Mouse (Mus musculus) left cerebral cortex, postnatal 10 days (tissue): ENCODE data around the gene Mrps22. TPM values are rescaled to one million over a fixed set of nuclear protein-coding genes. Genes with fewer than 3 reads are reported as not detected.

Source experiments
- DNase-seq, 2 experiments: peaks; one replicate each; pipeline ENCODE4 v3.0.0; 2021 to 2022; ENCODE audit warnings: low spot score in 2 of 2, mixed read lengths in 1 of 2; ENCODE audit errors: extremely low spot score in 1 of 2
- intact Hi-C: fragments of 180-260 bp; cut with DNase I; formaldehyde crosslinking; loops from one replicate; pipeline ENCODE4 v1.15.1; 2025
- total RNA-seq, 2 experiments: library from RNA; stranded (reverse); gene quantifications; 2 replicates each; pipeline ENCODE4 v1.2.3; 2021

Mrps22 gene
- 10 to 100 TPM; 29.0 to 29.5 TPM for total RNA-seq

GRCm38 (mm10) chr9:98601156-98601836 lies at the start of gene Mrps22:
TSS of gene Mrps22 (minus strand) at chr9:98601660.
- intact Hi-C loops, result no loop called here
- peak; percentile 81 to 83 for DNase-seq

- no peak for DNase-seq
- intact Hi-C loops, result no loop called here
These were observed 49.1 kb upstream of the Mrps22 start for GRCm38 (mm10) chr9:98650547-98650946.

GRCm38 (mm10) chr9:98647418-98647817 lies 46.0 kb upstream of the Mrps22 start:
- DNase-seq, result no peak
- intact Hi-C loops, result loop anchor here (2.0 to 10.0 kb wide), 2 partner anchors 159 to 307 kb away; partner anchors contain the start of gene Foxl2

DNA sequence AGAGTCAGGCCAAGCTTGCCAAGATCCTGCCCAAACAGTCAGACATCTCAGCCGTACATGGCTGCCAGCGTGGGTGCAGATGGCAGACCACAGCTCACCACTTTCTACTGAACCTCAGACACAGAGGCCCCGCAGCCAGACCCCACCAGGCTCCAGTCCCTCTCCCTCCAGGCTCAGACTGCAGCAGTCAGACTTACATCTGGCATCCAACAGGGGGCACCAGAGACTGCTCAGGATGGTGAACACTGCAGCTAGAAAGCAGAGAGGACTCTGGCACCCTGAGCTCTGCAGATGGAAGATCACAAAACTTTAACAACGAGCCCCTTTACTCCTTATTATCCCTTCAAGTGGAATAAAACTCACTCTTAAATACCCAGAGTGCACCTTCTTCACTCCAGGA lies 44.3 kb upstream of the Mrps22 start:
- DNase-seq, result peak; percentile 67 to 86
- intact Hi-C loops, result loop anchor here (2.0 to 10.0 kb wide), 2 partner anchors 161 to 309 kb away; partner anchors contain the start of gene Foxl2

- no peak for DNase-seq
- intact Hi-C loops, result loop anchor here (10.0 kb wide), 1 partner anchor 313 kb away; the partner anchor contains the start of gene Foxl2
These were observed 40.7 kb upstream of the Mrps22 start for GRCm38 (mm10) chr9:98642126-98642525.

DNA sequence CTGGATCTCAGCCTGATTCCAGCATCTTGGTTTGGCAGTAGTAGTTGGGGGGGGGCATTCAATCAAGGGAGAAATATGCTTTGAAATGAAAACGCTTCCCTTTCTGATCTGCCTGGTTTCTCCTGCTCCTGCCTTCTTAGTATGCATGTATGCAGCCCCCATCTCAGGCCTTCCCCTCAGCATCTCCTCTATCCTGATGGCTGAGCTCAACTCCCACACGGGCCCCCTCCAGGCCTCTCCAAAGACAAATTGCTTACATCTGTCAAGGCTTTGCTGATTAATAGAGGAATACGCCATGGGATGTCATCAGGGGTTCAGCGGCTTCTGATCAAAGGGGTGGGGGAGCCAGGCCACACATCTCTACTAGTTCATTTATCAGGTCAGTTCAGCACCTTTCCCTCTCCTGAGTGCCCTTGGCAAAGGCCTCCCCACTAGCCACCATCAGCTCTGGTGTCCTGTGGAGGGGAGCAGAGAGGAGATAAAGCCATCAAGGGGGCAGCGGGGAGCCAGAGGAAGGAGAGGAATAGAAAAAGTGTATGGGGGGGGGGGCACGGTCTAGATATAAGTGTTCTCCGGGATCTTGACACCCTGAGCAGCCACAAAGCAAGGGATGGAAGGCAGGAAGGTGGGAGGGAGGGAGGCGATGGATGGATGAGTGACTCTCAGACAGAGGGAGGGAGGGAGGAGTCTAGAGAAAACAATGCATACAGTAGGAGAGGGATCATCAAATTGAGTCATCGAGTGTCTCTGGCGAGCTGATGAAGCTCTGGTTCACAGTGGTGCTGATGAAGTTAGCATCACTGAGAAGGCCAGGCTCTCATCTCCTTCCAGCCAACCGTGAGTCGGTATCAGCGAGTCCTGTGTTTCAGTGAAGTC lies 32.1 kb upstream of the Mrps22 start:
- intact Hi-C loops, result no loop called here
- no peak for DNase-seq

- intact Hi-C loops, result no loop called here
- DNase-seq, result no peak
These were observed 27.0 kb upstream of the Mrps22 start for GRCm38 (mm10) chr9:98628480-98628879.

DNA sequence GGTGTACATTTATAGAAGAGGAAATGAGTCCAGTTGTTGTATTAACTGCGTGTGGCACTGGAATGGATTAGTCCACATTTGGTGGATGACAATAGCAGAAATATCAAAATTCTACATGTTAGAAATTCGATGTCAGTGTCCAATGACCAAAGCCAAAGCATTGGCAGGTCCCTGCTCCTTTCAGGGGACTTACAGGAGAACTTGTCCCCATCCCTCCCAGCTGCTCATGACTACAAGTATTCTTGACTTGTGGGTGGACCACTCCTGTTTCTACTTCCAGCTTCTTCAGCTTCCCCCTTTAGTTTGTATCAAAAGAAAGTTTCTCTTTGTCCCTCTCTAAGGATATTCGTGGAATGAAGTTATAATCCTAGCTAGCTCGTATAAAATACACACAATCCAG lies 3.4 kb upstream of the Mrps22 start:
- DNase-seq, result no peak
- intact Hi-C loops, result no loop called here

- intact Hi-C loops, result no loop called here
- no peak for DNase-seq
These were observed 438 bp upstream of the Mrps22 start for GRCm38 (mm10) chr9:98601837-98602359.

- intact Hi-C loops, result no loop called here
- no peak for DNase-seq
These were observed 1.4 kb downstream of the Mrps22 start for GRCm38 (mm10) chr9:98600094-98600493.

- intact Hi-C loops, result no loop called here
- DNase-seq, result no peak
These were observed 17.6 kb downstream of the Mrps22 start for GRCm38 (mm10) chr9:98583852-98584251.

DNA sequence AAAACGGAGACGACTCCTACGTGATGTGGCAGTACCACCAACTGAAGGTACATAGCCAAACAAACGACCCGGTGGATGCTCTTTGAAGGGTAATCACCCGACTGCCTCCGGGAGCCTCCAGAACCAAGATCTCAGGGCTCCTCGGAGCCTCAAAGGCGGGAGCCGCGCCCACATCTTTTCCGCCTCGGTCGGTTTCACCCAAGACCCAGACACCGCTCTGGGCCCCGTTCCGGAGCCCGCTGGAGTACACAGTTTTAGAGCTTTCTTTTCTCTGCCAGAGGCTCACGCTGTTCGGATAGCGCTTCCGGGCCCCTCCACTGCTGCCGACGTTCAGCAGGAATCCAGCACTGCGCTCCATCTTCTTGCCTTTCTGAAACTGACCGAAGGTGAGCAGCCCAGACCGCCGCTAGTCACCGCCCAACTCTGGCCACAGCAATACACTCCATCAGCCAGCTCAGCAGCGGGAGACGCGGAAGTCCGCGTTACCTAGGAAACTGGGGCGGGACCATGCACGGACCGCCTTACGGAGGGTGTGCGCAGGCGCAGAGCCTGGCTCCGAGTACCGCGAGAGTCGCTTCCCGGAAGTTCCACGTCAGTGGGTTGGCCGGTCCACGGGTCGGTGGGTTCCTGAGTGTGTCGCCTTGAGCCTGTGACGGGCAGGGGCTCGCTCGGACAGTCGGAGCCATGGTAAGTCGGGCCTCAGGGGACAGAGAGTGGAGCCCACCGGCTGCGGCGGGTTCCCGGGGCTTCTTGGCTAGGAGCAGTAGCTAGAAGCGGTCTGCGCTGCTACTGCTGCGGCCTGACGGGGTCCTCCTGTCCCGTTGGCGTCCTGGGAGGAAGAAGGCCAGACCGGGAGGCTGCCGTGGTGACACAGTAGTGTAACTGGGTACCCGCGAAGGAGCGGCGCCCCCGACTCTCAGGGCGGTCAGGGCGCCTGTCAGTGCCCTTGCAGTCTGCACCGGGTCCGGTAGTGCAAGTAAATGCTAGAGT lies 38.0 kb downstream of the Mrps22 start, which contains the start of gene Copb2:
Gene Copb2 (plus strand): TSS at position 585 of the 990 bp plus-strand sequence.
- DNase-seq, result peak; percentile 98 to 99
- intact Hi-C loops, result no loop called here

DNA sequence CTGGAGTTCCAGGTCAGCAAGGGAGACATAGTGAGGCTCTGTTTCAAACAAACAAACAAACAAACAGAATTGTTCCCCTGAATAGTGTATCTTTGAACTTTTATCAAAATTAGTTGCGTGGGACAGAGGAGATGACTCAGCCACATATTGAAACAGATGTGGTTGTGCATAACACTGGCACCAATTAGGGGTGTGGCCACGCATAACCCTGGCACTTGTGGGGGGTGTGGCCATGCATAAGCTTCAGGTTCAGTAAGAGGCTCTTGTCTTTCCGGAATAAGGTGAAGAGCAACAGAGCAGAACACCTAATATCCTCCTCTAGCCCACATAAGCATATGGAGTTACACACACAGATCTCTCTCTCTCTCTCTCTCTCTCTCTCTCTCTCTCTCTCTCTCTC lies 57.4 kb downstream of the Mrps22 start:
- no peak for DNase-seq
- intact Hi-C loops, result loop anchor here (10.0 kb wide), 2 partner anchors 509 to 1249 kb away; partner anchors contain the start of gene Clstn2

Other genes with a start within 250 kb of the Mrps22 start
- gene Rbp1, start 178.7 kb downstream of the Mrps22 start, total RNA-seq, result 1 to 10 TPM; 5.8 to 6.1 TPM
- gene Rbp2, start 115.5 kb downstream of the Mrps22 start, total RNA-seq, result not detected
- gene Copb2, start 37.9 kb downstream of the Mrps22 start, total RNA-seq, result 100 to 1,000 TPM; 101 TPM
- not detected for gene Prr23a1, start 240.8 kb upstream of the Mrps22 start, total RNA-seq